Mouse (Mus musculus): ENCODE results near the gene Dlgap3.

GRCm38 (mm10) chr4:127200164-127200722 lies 31.2 kb downstream of the Dlgap3 start:
- TF ChIP-seq CTCF (IDR thresholded peaks at IDR 0.05; ENCODE audit: control insufficient read depth, insufficient read depth, low read length) (no peak), POLR2A (IDR thresholded peaks at IDR 0.05; ENCODE audit: borderline replicate concordance, control insufficient read depth, low read depth, low read length) (no peak)

Measured in bone marrow, adult 2 months (tissue).